Mouse (Mus musculus) c-Kit-negative CD71-positive TER-119-positive erythroid progenitor cells, embryonic 14.5 days (primary cell): ENCODE results near the gene Ccdc162.

Experiments used
- DNase-seq: peaks from one replicate; pipeline ENCODE4 v3.0.0-alpha.2; 2013; ENCODE audit warnings: low read depth, low spot score

Ccdc162 gene

GRCm38 (mm10) chr10:41716029-41716897 is at the start of gene Ccdc162:
TSS of gene Ccdc162 (minus strand) at chr10:41716634.
- DNase-seq = no peak

- no peak for DNase-seq
These were observed 49.2 kb upstream of the Ccdc162 start for GRCm38 (mm10) chr10:41765586-41765985.

DNA sequence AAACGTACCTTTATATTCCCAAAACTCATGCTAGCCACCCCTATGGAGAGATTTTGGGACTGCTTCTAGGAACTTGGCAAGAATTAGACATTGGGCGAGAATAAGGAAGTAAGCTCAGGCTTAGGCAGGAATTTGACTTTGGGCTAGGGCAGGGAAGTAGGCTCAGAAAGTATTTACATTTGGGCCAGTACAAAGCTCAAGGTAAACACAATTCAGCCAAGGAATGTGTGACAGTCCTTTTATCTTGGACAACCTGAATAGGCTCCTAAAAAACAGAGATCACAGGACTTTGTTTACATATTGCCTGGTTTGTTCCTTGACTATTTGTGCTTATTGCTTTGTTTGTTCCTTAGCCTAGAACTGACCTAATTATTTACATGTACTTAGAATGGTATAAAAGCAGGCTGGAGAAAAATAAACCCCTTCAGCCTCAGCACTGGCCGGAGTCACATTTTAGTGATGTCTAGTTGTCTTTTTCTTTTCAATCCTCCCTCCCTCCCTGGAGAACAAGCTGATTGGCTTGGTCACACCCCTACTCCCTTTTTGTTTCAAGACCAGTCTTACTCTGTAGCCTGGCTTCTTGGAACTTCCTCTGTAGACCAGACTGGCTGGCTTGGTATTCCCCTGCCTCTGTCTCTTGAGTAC is 47.4 kb upstream of the Ccdc162 start:
- DNase-seq = no peak

GRCm38 (mm10) chr10:41760866-41761265 is 44.4 kb upstream of the Ccdc162 start:
- no peak for DNase-seq

DNA sequence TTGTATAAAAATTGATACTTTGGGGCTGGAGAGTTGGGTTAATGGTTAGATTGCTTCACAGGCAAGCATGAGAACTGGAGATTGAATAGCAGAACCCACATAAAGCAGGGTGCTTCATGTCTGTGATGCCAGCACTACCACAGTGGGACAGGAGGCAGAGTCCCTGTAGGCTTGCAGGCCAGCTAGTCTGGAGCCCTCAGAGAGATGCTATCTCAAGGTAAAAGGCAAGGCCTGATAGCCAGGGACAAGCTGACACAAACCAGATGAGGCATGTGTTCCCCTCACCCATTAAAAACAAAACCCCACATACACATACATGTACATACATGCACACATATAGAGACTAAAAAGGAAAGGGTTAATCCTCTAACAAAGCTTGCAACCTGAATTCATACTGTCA is 41.6 kb upstream of the Ccdc162 start:
- DNase-seq = no peak

GRCm38 (mm10) chr10:41757226-41757625 is 40.8 kb upstream of the Ccdc162 start:
- no peak for DNase-seq

DNA sequence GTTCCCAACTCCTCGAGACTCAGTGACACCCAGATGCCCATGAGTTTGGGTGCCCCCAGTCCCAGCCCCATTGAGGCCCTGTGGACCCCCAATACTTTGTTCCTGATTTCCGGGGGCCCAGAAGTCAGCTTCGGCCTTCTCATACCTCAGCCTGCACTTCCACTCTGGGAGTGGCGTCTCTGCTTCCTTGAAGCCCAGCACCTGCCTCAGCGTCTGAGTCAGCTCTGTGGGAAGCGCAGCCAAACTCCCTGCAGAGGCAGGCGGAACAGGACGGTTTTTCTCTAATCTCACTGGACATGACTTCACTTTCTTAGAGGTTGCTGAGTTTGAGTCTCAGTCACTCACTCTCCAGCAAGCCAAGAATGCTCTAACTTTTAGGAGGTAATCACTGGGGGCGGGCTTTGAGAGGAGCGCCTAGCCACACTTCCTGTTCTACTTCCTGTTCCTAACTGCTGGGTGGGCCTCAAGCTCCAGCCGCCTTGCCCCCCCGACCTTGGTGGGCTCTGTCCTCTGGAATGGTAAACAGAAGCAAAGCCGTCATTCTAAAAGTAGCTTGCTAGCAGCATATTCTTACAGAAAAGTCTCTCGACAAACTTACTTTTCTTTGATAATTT is 35.5 kb upstream of the Ccdc162 start:
- no peak for DNase-seq

- no peak for DNase-seq
These were observed 32.9 kb upstream of the Ccdc162 start for GRCm38 (mm10) chr10:41749306-41749705.

DNA sequence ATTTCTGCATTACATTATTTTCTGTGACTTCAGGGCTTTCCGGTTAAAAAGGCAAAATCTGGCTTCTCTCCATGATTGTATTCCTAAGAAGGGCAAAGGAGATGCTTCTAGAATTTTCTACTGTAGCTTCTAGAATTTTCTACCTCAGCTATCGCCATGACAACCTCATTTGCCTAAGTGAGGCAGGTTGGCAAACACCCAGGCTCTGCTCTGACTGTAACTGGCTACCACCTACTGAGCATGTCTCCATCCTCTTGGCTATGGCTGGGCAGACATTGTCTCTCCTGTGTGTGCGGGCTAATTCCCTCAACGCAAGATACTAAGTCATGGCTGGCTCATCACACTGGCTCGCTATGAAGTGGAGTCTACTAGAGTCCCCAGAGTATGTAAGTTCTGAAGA is 30.1 kb upstream of the Ccdc162 start:
- DNase-seq = no peak

- DNase-seq = no peak
These were observed 27.6 kb upstream of the Ccdc162 start for GRCm38 (mm10) chr10:41744006-41744405.

- no peak for DNase-seq
These were observed 23.8 kb upstream of the Ccdc162 start for GRCm38 (mm10) chr10:41740221-41740620.

GRCm38 (mm10) chr10:41737245-41737644 is 20.8 kb upstream of the Ccdc162 start:
- no peak for DNase-seq

DNA sequence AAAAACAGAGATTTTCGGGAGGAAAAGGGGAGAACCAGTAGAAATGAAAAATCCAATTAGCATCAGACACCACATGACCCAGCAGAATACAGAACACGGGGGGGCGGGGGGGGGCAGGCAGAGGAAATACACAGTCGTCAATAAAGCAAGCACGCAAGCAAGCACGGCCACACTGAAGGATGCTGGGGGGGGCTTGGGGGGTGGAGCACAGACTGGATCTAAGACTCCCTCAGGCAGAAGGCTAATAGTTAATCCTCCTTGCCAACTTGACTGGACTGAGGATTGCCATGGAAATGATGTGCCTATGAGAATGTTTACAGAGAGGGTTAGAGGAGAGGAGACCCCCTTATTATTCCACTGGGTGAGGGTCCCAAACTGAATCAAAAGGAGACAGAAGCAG is 19.0 kb upstream of the Ccdc162 start:
- no peak for DNase-seq

GRCm38 (mm10) chr10:41733214-41733613 is 16.8 kb upstream of the Ccdc162 start:
- DNase-seq = no peak

DNA sequence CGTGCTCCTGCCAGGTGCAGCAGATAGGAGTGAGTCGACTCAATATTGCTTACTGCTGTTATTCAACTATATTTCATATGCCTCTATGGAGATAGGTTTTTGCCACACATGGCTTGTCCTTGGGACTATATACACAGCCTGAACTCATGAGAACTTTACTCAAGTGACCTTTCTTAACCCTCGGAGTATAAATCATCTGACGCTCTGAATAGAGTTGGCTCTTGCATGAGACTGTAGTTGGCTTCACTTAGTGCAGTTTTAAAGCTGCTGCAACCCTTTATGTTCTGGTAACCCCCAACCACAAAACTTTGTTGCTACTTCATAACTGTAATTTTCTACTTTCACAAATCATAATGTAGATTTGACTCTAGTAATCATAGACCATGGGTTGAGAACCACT is 15.5 kb upstream of the Ccdc162 start:
- no peak for DNase-seq

DNA sequence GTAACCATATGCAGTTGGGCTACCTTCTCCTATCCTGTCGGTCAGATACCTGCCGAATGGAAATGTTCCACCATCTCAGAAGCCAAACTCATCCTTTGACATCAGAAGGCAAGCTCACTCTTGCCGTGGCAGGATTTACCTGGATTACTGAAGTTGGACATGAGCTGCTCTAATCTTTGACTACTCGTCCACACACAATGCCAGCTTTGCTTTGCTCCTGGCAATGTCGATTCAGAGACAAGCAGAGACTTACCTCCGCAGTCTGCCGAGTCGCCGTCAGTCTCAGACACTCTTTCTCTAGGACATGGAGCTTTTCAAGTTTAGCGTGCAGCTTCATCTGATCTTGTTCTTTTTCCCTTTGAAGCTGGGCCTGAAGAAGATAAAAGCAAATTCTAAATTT is 14.3 kb upstream of the Ccdc162 start:
- DNase-seq = no peak

DNA sequence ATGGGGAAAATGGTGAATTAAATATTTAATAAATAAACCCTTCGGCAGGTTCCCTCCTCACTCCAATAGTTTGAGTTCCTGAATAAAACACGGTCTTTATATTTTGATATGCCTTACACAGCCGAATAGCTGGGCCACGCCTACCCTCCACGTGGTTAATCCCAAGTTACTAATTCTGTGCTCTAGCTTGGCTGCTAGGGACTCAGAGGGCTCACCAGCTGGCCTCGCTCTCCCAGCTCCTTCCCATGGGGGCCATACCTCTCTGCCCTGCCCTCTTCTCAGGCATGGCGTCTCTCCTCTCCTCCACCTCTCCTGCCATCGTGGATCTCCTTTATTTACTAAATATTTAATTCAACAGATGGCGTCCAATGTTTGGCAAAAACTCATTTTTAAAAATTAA is 9.8 kb upstream of the Ccdc162 start:
- no peak for DNase-seq

DNA sequence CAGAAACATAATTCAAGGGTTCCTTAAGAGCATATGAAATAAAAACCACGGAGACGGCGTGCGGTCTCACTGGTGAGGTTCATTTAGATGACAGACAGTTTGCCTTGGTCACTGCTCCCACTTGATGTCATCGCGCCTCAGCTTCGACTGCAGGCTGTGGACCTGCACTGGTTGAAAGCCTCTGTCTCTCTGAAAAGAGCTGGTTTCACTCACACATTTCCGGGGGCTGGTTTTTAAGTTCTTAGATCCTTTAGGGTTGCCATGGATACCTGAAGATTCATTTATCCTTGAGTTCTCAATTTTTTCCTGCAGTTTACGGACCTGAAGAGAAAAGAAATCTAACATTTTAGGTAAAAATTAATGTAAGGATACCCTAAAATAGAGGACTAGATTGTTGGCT is 3.2 kb upstream of the Ccdc162 start:
- DNase-seq = no peak

- no peak for DNase-seq
These were observed 877 bp downstream of the Ccdc162 start for GRCm38 (mm10) chr10:41715557-41715956.

DNA sequence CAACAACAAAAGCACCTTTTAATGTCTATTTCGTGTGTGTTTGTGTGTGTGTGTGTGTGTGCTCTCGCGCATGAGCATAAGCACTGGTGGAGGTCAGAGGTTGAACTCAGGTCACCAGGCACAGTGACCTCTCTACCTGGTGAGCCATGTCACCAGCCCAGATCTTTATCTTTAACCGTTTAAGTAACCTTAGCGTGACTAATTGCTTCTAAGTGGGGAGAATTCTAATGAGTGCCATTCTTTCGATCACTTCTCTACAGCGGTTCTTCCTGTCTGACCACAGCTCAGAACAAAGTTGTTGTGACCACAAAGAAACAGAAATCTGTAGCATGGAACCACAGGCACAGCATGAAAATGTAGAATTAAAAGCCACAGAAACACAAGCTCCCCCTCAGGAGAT is 5.0 kb downstream of the Ccdc162 start:
- DNase-seq = no peak

DNA sequence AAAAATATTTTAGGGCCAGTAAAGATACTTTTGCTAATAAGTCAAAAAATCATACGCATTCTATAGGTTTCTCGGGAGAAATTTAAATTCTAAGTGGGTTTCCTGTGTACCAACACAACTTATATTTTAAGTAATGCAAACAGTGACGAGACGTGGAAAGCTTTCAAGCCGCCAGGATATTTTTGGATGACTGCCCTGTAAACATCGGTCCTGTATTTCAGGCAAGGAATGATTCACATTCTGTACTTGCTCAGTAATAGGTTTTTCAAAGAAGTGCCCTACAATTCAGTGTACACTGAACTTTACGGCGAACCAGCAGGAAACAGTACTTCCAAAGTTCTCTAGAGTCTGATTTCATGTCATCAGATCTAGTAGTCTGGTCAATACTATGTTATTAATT is 5.7 kb downstream of the Ccdc162 start:
- no peak for DNase-seq

GRCm38 (mm10) chr10:41709341-41709740 is 7.1 kb downstream of the Ccdc162 start:
- DNase-seq = no peak

DNA sequence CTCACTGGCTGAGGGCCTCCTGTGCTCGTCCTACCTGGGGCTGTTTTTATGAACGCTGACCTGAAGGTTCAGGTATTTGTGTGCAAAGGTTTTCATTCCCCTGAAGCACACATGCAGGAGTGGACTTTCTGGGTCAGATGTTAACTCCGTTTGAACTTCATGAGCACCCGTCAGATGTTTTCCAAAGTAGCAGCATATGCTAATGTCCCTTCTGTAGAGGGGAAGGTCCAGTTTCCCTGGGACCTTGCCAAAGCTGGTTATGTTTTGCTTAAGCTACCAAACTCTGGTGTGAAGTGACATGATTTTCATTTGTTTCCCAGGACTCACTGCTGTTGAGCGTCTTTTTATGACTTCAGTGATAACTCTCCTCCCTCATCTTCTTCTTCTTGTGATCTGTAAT is 16.8 kb downstream of the Ccdc162 start:
- no peak for DNase-seq
